Mouse (Mus musculus) embryonic facial prominence, embryonic 15.5 days (tissue): ENCODE measurements around the gene Spocd1. TPM values are rescaled to one million over a fixed set of nuclear protein-coding genes. Genes with fewer than 3 reads are reported as not detected.

Source experiments
- ATAC-seq: fragments of 200-750 bp; cut with Nextera tagmentation; 2 replicates; pipeline ENCODE4 v1.8.0; 2017; ENCODE audit warnings: low read depth, moderate TSS enrichment; ENCODE audit not compliant: insufficient number of reproducible peaks, low FRiP score, low TSS enrichment
- H3K27ac ChIP-seq: fragments of 300-500 bp; sonication (generic); replicated peaks from 2 replicates; pipeline ENCODE4 v1.5.1; 2015; ENCODE audit warnings: mild to moderate bottlenecking, inconsistent platforms
- H3K27me3 ChIP-seq: fragments of 300-500 bp; sonication (generic); 2 replicates; pipeline ENCODE4 v1.6.1; 2015; ENCODE audit warnings: inconsistent platforms
- H3K36me3 ChIP-seq: fragments of 300-500 bp; sonication (generic); 2 replicates; pipeline ENCODE4 v1.6.1; 2015; ENCODE audit warnings: mild to moderate bottlenecking, inconsistent platforms
- H3K4me1 ChIP-seq: fragments of 300-500 bp; sonication (generic); 2 replicates; pipeline ENCODE4 v1.6.1; 2015; ENCODE audit warnings: inconsistent platforms
- H3K4me2 ChIP-seq: fragments of 300-500 bp; sonication (generic); replicated peaks from 2 replicates; pipeline ENCODE4 v1.6.1; 2015; ENCODE audit warnings: mild to moderate bottlenecking, inconsistent platforms
- H3K4me3 ChIP-seq: fragments of 300-500 bp; sonication (generic); replicated peaks from 2 replicates; pipeline ENCODE4 v1.5.1; 2015; ENCODE audit warnings: mild to moderate bottlenecking, inconsistent platforms
- H3K9ac ChIP-seq: fragments of 300-500 bp; sonication (generic); 2 replicates; pipeline ENCODE4 v1.6.1; 2015; ENCODE audit warnings: inconsistent platforms
- H3K9me3 ChIP-seq: fragments of 300-500 bp; sonication (generic); replicated peaks from 2 replicates; pipeline ENCODE4 v1.6.1; 2016; ENCODE audit warnings: inconsistent platforms
- WGBS: fragments of 180-500 bp; shearing (Covaris S2); methylation state at CpG from one replicate; pipeline ENCODE4 v1.1.7; 2015; 5-methylcytosine and 5-hydroxymethylcytosine counted together
- polyA plus RNA-seq: library from polyadenylated mRNA; unstranded; fragments of >200 nt; fragmentation: Nextera tagmentation; extraction: Ambion mirVana; gene quantifications from 2 replicates; pipeline ENCODE4 v1.2.1, GENCODE M21; 2015

Gene Spocd1
- polyA plus RNA-seq, 1 experiment from 2014 or later = 0.23 TPM

DNA sequence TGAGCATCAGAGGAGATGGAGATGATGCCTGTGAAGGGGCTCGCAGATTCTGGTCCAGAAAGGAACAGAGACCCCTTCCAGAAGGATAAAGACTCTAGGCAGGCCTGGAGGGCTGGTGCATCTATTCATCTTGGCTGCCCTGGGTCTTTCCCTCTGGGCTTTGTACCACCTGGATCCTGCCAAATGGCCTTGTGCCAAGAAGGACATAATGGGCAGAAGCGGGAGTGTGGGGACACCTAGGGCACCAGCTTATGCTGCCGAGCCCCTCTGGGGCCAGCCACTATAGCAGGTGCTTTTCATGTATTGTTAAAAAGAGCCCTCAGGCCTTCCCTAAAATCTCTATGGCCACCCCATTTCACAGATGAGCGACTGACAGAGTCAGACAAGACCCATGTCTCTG lies 49.2 kb downstream of the Spocd1 start:
- Histone ChIP-seq H3K9ac (no peak overlapping the region), H3K36me3 (no peaks in the 10 kb centered on the region), H3K27ac (no peak overlapping the region), H3K27me3 (peaks cover 24% of the 10 kb centered on the region), H3K4me1 (peaks cover 18% of the 10 kb centered on the region), H3K9me3 (no peaks in the 10 kb centered on the region), H3K4me3 (no peak overlapping the region), H3K4me2 (no peak overlapping the region)
- 61% methylated on average over 4 of the region's 4 CpGs for WGBS
- no peak for ATAC-seq

- H3K4me3 ChIP-seq = no peak overlapping the region
- no peaks in the 10 kb centered on the region for H3K9me3 ChIP-seq
- peaks cover 26% of the 10 kb centered on the region for H3K27me3 ChIP-seq
- H3K4me1 ChIP-seq = peaks cover 25% of the 10 kb centered on the region
- 55% methylated on average over 4 of the region's 4 CpGs for WGBS
- H3K9ac ChIP-seq = no peak overlapping the region
- H3K4me2 ChIP-seq = no peak overlapping the region
- H3K36me3 ChIP-seq = no peaks in the 10 kb centered on the region
- no peak overlapping the region for H3K27ac ChIP-seq
- ATAC-seq = no peak
Measured at GRCm38 (mm10) chr4:129978930-129979329, 49.9 kb downstream of the Spocd1 start.

GRCm38 (mm10) chr4:129981657-129982056 lies 52.6 kb downstream of the Spocd1 start:
- Histone ChIP-seq H3K4me2 (no peak overlapping the region), H3K27ac (no peak overlapping the region), H3K4me1 (peaks cover 46% of the 10 kb centered on the region), H3K27me3 (peaks cover 22% of the 10 kb centered on the region), H3K4me3 (no peak overlapping the region), H3K36me3 (no peaks in the 10 kb centered on the region), H3K9me3 (no peaks in the 10 kb centered on the region), H3K9ac (no peak overlapping the region)
- 56% methylated on average over 11 of the region's 11 CpGs for WGBS
- no peak for ATAC-seq

- Histone ChIP-seq H3K9ac (no peak overlapping the region), H3K9me3 (no peaks in the 10 kb centered on the region), H3K36me3 (no peaks in the 10 kb centered on the region), H3K27ac (0 out of 2 replicates have a peak overlapping the region, but pooled peaks have one; percentile 8), H3K4me3 (0 out of 2 replicates have a peak overlapping the region, but pooled peaks have one; percentile 71), H3K4me1 (peaks cover 60% of the 10 kb centered on the region), H3K4me2 (peak overlapping the region; percentile 97; the same call in 1 of the 2 replicates), H3K27me3 (peaks cover 34% of the 10 kb centered on the region)
- WGBS = 23% methylated on average over 5 of the region's 5 CpGs
- ATAC-seq = no peak
Measured at GRCm38 (mm10) chr4:129983046-129983445, 54.0 kb downstream of the Spocd1 start.

DNA sequence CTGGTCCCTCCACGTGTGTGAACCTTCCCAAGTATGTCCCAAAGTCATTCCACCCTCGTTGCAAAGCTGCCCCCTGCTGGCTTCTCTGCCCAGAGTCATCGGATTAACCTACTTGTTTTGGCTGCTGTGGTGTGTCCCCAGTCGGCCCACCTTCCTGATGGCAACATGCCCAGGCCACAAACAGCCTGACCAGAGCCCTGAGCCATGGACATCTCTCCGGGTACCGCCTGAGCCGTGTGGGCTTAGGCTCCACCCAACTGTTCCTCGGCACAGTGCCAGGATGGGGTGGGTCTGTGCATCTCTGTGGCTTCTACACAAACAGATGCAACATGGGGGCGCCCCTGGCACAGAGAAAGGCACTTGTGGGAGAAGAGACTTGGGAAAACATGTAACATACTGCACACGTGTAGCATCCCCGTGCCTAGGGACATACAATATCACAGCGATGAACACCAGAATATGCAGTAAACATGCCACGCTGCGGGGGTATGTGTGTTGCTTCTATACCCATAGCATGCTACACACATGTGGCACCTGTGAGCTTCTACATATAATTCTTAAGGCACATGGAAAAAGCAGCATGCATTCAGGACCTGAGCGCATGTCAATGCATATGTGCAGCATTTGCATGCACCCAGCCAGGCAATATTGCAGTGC lies 54.8 kb downstream of the Spocd1 start:
- Histone ChIP-seq H3K4me3 (peak overlapping the region; percentile 71), H3K36me3 (no peaks in the 10 kb centered on the region), H3K27me3 (peaks cover 38% of the 10 kb centered on the region), H3K9me3 (no peaks in the 10 kb centered on the region), H3K4me1 (peaks cover 65% of the 10 kb centered on the region), H3K4me2 (peak overlapping the region; percentile 97), H3K27ac (peak overlapping the region; percentile 34), H3K9ac (no peak overlapping the region)
- peak; percentile 23; the same call in 1 of the 2 replicates for ATAC-seq
- WGBS = 2% methylated on average over 15 of the region's 15 CpGs

DNA sequence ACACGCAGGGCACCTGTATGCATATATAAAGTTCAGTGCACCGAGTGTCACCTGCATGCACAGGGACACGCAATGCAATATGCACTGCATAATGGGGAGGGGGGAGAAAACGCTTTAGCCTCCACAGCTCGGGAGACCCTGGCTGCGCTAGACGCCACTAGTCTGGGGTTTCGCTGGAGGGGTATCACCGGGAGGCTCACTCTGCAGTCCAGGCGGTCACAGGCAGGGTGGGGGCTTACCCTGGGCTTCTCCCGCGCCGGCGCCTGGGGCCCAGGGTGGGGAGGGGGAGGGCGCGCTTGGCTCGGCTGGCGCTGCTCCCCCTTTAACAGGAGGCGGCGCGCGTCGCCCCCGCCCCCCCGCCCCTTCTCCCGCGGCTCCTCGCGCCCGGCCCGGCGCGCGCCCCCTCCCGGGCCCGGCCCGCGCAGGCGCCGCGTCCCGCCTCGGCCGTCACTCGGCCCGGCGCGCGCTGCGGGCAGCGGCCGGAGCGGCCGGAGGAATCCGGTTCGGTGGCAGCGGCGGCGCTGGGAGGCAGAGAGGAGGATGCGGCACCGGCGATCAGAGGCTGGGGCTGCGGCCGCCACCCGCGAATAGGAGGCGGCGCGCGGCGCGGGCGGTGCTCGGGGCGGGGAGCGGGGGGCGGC lies 55.5 kb downstream of the Spocd1 start, which contains the start of gene Adgrb2:
Adgrb2 (plus strand) TSS at position 450 of the 641 bp plus-strand sequence.
- under 1% methylated on average over 50 of the region's 77 CpGs for WGBS
- H3K27ac ChIP-seq = peak within 1 kb of the TSS; percentile 75

GRCm38 (mm10) chr4:129985161-129985670 lies 56.2 kb downstream of the Spocd1 start:
- Histone ChIP-seq H3K4me1 (peaks cover 68% of the 10 kb centered on the region), H3K9ac (peak overlapping the region; percentile 73), H3K4me3 (peak overlapping the region; percentile 71), H3K27ac (peak overlapping the region; percentile 75), H3K36me3 (no peaks in the 10 kb centered on the region), H3K27me3 (peaks cover 38% of the 10 kb centered on the region), H3K9me3 (no peaks in the 10 kb centered on the region), H3K4me2 (peak overlapping the region; percentile 97)
- WGBS = under 1% methylated on average over 37 of the region's 48 CpGs
- ATAC-seq = no peak

More for the DNA sequence above, 55.5 kb downstream of the Spocd1 start, which contains the start of gene Adgrb2:
- Histone ChIP-seq H3K4me3 (peak within 1 kb of the TSS; percentile 71), H3K27me3 (peaks cover 38% of the 10 kb centered on the region), H3K9ac (peak within 1 kb of the TSS; percentile 73), H3K9me3 (no peaks in the 10 kb centered on the region), H3K36me3 (no peaks in the 10 kb centered on the region), H3K4me2 (peak within 1 kb of the TSS; percentile 97), H3K4me1 (peaks cover 63% of the 10 kb centered on the region)
- peak; percentile 31; the same call in 1 of the 2 replicates for ATAC-seq

DNA sequence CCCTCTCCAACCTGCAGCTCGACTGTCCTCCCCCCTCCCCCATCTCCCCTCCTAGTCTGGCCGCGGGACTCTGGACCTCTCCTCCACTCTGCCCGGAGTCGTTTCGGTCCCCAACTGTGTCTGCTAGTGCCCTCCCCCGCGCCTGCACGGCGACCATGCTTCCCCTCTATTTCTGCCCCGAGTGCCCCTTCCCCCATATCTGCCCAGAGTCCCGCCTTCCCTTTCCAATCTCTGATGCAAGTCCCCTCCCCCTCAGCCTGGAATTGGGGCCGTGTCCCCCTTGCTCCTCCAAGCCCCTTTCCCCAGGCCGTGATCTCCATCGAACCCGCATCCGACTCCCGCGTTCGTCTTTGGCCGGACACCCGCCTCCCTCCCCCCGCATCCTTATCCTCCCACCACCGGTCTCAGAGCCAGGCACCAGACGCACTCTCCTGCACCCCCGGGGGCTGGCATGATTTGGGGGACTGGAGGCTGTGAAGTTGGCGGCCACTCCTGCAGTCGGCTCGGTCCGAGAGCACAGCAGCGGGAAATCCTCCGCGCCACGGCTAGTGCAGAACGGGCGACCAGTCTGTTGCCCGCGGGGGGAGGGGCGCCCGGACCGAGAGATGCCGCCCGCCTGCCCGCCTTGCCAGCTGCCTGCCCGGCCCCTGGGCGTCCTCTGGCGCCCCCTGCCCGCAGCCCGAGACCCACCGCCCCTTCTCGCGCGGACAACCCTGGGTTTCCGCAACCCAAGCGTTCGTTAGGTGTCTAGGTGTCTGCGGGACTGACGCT lies 56.8 kb downstream of the Spocd1 start:
- Histone ChIP-seq H3K27me3 (peaks cover 38% of the 10 kb centered on the region), H3K9ac (peak overlapping the region; percentile 73), H3K4me2 (peak overlapping the region; percentile 97), H3K9me3 (no peaks in the 10 kb centered on the region), H3K4me3 (peak overlapping the region; percentile 71), H3K4me1 (peaks cover 69% of the 10 kb centered on the region), H3K27ac (no peak overlapping the region), H3K36me3 (no peaks in the 10 kb centered on the region)
- no peak for ATAC-seq
- 3% methylated on average over 58 of the region's 58 CpGs for WGBS

DNA sequence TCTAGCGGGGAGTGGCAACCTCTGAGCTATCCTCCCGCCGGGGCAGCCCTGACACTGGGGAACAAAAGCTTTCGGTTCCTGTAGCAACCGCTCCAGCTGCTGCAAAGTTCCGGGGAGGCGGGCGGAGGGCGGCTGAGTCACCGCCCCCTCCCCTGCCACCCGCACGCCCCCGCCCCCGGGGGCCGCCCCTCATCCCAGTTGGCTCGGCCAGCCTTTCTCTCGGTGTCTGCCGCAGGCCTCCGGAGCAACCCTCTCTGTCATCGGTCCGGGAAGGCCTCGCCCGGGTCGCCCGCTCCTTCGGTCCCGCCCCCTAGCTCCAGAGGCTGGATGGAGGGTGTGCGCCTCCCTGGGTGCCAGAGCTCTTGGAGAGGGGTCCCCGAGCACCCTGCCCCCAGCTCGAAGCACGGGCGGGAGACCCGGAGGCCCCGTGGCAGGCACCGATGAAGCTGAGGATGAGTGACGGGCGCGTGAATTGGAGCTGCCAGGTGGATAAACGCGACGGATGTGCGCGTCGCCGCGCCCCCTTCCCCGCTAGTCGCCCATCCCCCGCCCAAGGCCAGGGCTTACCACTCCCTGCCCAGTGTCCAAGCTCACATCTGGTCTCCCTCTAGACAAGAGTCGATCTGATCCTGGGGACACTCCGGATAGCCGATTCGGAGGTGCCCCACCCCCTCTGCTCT lies 58.9 kb downstream of the Spocd1 start:
- no peaks in the 10 kb centered on the region for H3K9me3 ChIP-seq
- H3K4me3 ChIP-seq = peak overlapping the region; percentile 45
- ATAC-seq = 0 out of 2 replicates have a peak, but pooled peaks have one; percentile 25
- peak overlapping the region; percentile 29; the same call in 1 of the 2 replicates for H3K9ac ChIP-seq
- peaks cover 59% of the 10 kb centered on the region for H3K4me1 ChIP-seq
- 0 out of 2 replicates have a peak, but pooled peaks cover 6% of the 10 kb centered on the region for H3K36me3 ChIP-seq
- peak overlapping the region; percentile 74 for H3K4me2 ChIP-seq
- peaks cover 29% of the 10 kb centered on the region for H3K27me3 ChIP-seq
- WGBS = 2% methylated on average over 51 of the region's 53 CpGs
- H3K27ac ChIP-seq = no peak overlapping the region

- H3K9me3 ChIP-seq = no peaks in the 10 kb centered on the region
- no peak overlapping the region for H3K4me2 ChIP-seq
- H3K27me3 ChIP-seq = peaks cover 21% of the 10 kb centered on the region
- H3K27ac ChIP-seq = no peak overlapping the region
- peaks cover 51% of the 10 kb centered on the region for H3K4me1 ChIP-seq
- no peak for ATAC-seq
- H3K4me3 ChIP-seq = no peak overlapping the region
- 43% methylated on average over 4 of the region's 4 CpGs for WGBS
- 0 out of 2 replicates have a peak, but pooled peaks cover 9% of the 10 kb centered on the region for H3K36me3 ChIP-seq
- H3K9ac ChIP-seq = no peak overlapping the region
Measured at GRCm38 (mm10) chr4:129989925-129990324, 60.9 kb downstream of the Spocd1 start.
